Mouse (Mus musculus): ENCODE results near the gene Gtf2h3.

DNA sequence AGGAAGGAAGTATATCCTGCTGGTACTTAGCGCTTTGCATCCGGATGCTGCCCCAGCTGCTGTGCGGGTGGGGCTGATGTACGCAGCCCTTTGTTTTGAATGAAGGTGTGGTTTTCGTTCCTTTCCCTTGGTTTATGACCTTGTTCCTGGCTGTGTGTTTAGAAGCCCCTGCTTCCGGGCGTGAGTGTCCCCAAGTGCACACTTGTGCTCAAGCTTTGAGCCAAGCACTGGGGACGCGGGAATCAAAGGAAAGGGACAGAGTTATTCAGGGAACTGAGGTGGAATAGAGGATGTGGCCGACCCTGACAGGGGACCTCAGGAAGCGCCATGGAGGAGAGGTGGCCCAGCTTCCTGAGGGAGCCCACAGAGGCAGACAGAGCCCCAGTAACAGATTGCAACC, 35.8 kb downstream of the Gtf2h3 start:
- TF ChIP-seq GATA1 (IDR thresholded peaks at IDR 0.05; ENCODE audit: low read length) = no peak
- no peak for TF ChIP-seq TAL1 (IDR thresholded peaks at IDR 0.05; ENCODE audit: low read length)
